Mouse (Mus musculus) layer of hippocampus, postnatal 14 days (tissue): ENCODE measurements around the gene Idh3b. TPM values are rescaled to one million over a fixed set of nuclear protein-coding genes. Genes with fewer than 3 reads are reported as not detected.

Experiments used
- DNase-seq, 2 experiments: peaks; one replicate each; pipeline ENCODE4 v3.0.0; 2021 to 2022; ENCODE audit warnings: low spot score in 2 of 2, mixed read lengths in 1 of 2
- total RNA-seq, 2 experiments: library from RNA; stranded (reverse); gene quantifications; 2 replicates each; pipeline ENCODE4 v1.2.3; 2021

Gene Idh3b
- total RNA-seq, 2 experiments from 2014 or later: 297 to 301 TPM

DNA sequence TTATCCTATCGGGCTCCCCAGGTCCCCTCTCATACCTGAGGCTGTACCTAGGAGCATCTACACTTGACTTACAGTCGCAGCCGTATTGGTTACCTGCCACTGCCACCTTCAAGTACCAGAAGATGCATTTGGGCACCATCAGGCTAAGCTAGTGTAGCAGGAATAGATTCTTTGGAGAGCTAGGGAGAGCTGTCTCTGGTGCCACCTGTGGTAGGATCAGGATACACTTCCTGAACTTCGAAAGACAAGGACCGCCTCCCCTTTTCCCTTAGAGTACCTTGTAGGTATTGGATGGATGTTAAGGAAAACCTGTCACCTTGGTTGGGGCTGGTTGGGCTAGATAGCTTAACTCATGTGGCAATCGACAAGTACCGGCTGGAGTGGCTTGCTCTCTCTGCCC lies 16.3 kb downstream of the Idh3b start:
- no peak for DNase-seq

DNA sequence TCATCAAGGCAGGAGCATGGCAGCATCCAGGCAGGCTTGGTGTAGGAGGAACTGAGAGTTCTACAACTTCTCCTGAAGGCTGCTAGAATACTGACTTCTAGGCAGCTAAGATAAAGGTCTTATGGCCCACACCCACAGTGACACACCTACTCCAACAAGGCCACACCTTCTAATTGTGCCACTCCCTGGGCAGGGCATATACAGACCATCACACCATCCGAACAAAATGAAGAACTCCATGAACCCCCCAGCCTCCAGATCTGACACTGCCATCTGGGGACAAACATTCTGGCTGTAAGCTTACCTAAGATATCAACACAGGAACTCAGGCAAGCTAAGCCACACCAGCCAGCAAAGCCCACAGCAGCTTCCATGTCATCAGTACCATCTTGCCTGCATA lies 18.8 kb downstream of the Idh3b start:
- no peak for DNase-seq

DNA sequence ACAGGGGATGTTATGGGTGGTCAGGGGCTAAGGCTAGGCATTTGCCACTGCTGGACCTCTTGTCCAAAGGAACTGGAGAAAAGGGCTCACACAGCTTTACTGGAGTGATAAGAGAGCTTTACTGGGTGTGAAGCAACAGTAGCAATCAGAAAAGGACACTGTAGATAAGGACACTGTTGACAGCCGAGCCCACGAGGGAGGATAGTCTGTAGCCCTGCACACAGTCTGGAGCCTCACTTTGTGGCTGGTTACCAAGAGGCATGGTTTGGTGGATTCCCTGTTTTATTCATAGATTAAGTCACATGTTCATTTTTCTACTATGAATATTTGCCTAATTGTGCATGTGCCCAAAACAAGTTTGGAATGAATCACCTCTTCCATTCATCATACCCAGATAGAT lies 21.9 kb downstream of the Idh3b start:
- DNase-seq: no peak

DNA sequence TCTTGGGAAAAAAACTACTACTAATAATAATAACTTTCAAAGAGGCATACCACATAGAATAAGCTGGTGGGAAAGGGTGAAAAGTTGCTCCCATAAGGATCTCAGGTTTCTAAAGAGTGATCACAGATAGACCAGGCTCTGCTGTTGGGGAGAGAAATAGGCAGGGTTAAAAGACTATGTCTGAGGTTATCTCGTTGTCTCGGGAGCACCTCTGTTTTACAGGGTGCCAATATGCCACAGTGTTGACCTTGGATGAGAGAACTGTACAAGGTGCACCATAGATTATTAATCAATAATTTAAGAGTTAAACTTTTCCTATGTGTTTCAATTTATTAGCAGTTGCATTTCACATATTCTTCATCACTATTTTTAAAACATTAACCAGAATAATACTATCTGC lies 22.4 kb downstream of the Idh3b start:
- no peak for DNase-seq

DNA sequence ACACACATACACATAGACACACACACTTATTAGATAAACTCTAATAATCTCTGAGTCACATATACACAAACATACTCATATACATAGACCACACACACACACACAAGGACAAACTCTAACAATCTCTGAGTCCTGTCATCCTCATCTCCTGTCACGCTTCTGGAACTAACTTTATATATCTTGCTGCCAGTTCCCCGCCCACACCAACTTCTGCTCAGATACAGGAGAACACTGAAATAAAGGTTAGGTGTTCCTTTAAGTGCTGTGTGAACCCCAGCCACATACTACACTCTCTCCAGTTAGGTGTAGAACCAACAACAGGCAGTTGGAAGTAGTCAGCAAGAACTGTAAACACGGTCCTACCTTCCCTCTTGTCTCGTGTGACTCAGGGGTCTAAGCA lies 23.5 kb downstream of the Idh3b start:
- no peak for DNase-seq

DNA sequence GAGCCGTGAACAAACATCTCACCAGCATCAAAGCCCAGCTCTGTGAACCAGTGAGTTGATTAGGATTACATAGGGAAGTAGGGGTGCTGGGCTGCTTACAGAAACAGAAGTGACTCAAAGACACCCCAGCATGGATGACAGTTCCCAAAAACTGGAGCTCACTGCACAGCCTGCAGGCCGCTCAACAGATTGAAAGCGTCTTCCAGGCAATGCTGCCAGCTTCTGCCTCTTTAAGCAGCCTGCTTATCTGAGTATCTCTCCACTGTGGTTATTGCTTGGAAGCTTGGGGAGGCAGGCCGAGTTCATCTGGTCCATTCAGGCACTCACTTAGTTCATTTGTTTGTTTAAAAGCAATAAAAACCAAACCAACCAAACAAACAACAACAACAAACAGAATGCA lies 27.6 kb downstream of the Idh3b start:
- no peak for DNase-seq

DNA sequence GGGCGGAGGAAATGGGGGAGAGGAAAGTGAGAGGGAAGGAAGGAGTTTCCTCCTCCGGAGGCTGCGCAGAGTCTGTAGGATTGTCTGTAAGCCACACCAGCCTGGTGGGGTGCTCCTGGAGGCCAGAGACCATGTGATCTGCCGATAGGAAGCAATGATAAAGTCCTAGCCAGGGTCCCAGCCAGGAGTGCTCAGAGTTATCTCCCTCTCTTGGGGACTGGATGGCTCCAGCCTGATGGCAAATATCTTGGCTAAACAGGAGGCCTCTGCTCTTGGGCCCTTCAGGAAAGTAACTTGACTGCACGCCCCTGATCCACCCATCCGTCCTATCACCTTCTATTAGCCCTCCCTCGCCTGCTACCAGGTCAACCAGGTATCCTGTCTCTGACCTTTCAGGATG lies 36.1 kb downstream of the Idh3b start:
- no peak for DNase-seq

DNA sequence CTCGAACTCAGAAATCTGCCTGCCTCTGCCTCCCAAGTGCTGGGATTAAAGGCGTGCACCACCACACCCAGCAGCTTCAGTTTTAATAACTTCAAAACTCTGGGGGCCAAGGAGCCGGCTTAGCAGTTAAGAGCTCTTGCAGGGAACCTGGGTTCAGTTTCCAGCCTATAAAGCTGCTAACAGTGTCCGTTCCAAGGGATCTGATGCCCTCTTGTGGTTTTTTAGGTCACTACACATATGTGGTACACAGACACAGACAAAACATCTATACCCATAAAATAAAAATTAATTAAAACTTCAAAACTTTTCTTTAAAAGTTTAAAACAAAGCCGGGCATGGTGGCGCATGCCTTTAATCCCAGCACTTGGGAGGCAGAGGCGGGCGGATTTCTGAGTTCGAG lies 37.4 kb downstream of the Idh3b start:
- peak in 1 of 2 experiments; percentile 45 for DNase-seq

Other genes starting within 250 kb of the Idh3b start
- under 1 TPM; 0.25 to 0.29 TPM for gene Tgm6, start 172.1 kb downstream of the Idh3b start, total RNA-seq
- gene Snrpb, start 105.1 kb downstream of the Idh3b start, total RNA-seq: 100 to 1,000 TPM; 102 TPM
- not detected for gene Tmc2, start 89.4 kb downstream of the Idh3b start, total RNA-seq
- gene Nop56, start 10.1 kb downstream of the Idh3b start, total RNA-seq: 100 to 1,000 TPM; 131 to 173 TPM
- 10 to 100 TPM; 12.5 to 13.1 TPM for gene Ebf4, start 10.6 kb upstream of the Idh3b start, total RNA-seq
- gene Cpxm1, start 113.0 kb upstream of the Idh3b start, total RNA-seq: 10 to 100 TPM; 11.8 to 14.1 TPM
- not detected for gene Gm28372, start 120.7 kb upstream of the Idh3b start, total RNA-seq
- gene 1700020A23Rik, start 120.7 kb upstream of the Idh3b start, total RNA-seq: not detected
- not detected for gene Tmem239, start 121.9 kb upstream of the Idh3b start, total RNA-seq
- gene Vps16, start 139.8 kb upstream of the Idh3b start, total RNA-seq: 10 to 100 TPM; 85.3 to 87.5 TPM
- 10 to 100 TPM; 21.8 to 22.0 TPM for gene Pced1a, start 140.2 kb upstream of the Idh3b start, total RNA-seq
- 100 to 1,000 TPM; 307 to 312 TPM for gene Ptpra, start 165.7 kb upstream of the Idh3b start, total RNA-seq